Mouse (Mus musculus) embryonic stem cell, embryonic (primary cell): ENCODE measurements around the gene Cep104.

Experiments used
- CTCF ChIA-PET, 4 experiments: fragments of 300-600 bp in 2 of 4; fragments of 350-600 bp in 2 of 4; sonication (Branson Sonifier 250); formaldehyde crosslinking; loops; one replicate each; lab custom pipeline; 2022; ENCODE audit warnings: inconsistent platforms in 2 of 4; lab: Charles Lee
- POLR2A ChIA-PET, 4 experiments: fragments of 300-600 bp in 2 of 4; fragments of 350-600 bp in 2 of 4; sonication (Branson Sonifier 250); formaldehyde crosslinking; loops; one replicate each; lab custom pipeline; 2022; ENCODE audit warnings: antibody characterized with exemption in 4 of 4, inconsistent platforms in 1 of 4; lab: Charles Lee

Gene Cep104

DNA sequence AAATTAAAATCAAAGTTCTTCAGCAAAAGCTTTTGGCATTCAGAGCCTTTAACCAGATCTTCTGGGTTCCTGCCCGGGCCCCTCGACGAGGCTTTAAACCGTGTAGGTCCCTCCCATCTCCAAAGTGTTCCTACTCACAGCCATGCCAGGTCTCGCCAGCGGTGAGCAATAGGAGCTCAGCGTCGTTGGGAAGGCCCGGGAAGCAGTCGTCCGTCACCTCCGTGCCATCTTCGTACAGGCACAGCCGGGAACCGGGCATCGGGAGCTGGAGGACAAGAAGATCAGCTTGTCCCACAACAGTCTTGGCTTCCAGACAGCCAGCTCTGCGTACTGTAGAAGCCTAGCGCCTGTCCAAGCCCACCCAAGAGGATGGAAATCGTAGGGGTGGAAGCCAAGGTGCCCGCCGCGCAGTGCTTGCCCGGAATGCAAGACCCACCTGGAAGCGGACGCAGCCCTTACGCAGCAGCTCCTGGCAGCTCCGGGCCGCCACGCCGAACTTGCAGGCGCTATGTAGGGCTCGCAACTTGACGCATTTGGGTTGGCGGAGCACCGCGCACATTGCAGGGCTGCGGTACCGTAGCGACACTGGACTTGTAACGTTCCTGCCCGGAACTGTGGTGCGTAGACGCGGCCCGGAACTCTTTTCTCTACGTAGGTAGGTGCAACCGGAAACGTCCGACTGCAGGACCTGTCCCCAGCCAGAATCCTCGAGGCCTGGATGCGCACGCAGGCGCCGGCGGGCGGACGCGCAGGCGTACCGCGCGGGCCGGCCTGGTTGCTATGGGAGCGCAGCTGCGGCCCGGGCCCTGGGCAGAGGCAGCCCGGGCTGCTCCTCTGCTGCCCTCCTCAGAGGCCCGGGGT is at the start of gene Cep104, which contains the start of gene Dffb:
Gene Cep104 (plus strand): TSS at position 764 of the 861 bp plus-strand sequence.
Gene Dffb (minus strand): TSS at position 696 of the 861 bp plus-strand sequence.
- CTCF ChIA-PET: no interaction called here

GRCm38 (mm10) chr4:153928772-153929299 is 46.2 kb upstream of the Cep104 start:
- POLR2A ChIA-PET: interaction anchor here in 3 of 4 experiments (0.5 to 1.3 kb wide), 4 partner anchors 14 to 332 kb away, joined by 3 read pairs; no protein-coding TSS in a partner anchor
- CTCF ChIA-PET: no interaction called here

More for the DNA sequence above, at the start of gene Cep104, which contains the start of gene Dffb:
- POLR2A ChIA-PET: interaction anchor here (0.6 to 2.9 kb wide), 13 partner anchors 10 to 120 kb away, joined by 3 to 12 read pairs (median 5); partner anchors contain the start of genes Lrrc47 (in 3 of the 4) and A430005L14Rik (in 2 of the 4)

DNA sequence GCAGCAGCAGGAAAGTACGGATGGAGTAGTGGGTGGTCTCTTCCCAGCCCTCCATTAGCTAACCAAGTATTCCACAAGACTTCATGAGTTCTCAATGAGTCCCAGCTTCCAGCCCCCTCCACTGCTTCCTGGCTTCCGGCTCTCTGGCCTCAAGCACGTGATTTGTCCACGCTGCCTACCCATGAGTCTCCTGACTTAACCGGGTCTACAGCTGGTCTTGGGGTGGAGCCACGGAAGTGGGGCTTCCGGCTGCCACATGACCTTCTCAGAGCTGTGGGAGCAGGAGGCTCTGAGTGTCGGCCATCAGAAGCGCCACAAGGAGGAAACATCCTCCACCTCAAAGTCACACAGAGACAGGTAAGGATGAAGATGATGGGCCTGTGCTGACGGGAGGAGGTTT is 45.6 kb upstream of the Cep104 start:
- ChIA-PET CTCF (no interaction called here), POLR2A (interaction anchor here in 2 of 4 experiments (0.6 to 1.3 kb wide), 2 partner anchors 13 to 317 kb away, joined by 3 read pairs; no protein-coding TSS in a partner anchor)

GRCm38 (mm10) chr4:153929921-153930320 is 45.1 kb upstream of the Cep104 start:
- CTCF ChIA-PET: no interaction called here
- POLR2A ChIA-PET: interaction anchor here in 1 of 4 experiments (1.1 to 1.3 kb wide), 2 partner anchors 12 to 231 kb away, joined by 3 read pairs; partner anchors contain the start of gene Tprgl

DNA sequence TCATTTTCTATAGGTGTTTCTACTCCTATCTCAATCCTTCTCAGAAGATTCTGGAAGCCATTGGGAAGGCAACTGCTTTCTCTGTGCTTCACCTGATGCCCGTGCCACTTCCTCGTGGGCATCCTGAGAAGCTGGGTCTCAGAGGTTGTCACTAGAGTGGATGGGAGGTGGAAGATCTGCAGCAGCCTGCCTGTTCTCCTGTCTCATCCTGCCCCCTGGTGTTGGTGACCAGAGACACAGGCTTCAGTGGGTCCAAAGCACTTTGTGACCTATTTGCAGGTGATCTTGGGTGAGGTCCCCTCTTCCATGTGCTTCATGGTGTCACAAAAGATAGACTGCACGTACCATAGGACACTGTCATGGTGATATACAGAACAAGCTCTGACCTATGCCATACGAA is 31.8 kb upstream of the Cep104 start:
- POLR2A ChIA-PET: interaction anchor here in 1 of 4 experiments (0.6 to 0.7 kb wide), 2 partner anchors 19 to 413 kb away, joined by 3 read pairs; no protein-coding TSS in a partner anchor

DNA sequence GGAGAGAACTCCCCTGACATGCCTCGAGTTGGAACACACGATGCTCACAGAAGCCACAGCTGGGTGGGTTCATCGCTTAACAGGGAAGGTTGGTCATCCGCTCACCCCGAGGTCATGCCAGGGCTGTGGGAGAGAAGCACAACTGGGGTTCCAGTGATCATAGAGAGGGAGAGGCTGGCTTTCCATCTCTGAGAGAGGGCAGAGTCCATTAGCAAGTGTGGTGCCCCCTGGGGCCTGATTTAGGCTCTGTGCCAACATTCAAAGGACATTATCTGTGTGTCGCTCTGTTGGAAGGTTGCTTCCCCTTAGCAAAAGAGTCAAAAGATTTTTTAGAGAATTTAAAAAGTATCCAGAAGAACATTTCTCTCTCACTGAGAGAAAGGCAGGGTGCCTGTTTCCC is 30.7 kb upstream of the Cep104 start:
- ChIA-PET POLR2A (no interaction called here), CTCF (interaction anchor here in 1 of 4 experiments (0.8 kb wide), 1 partner anchor 367 kb away, joined by 18 read pairs; no protein-coding TSS in a partner anchor)

More for the DNA sequence above, 31.8 kb upstream of the Cep104 start:
- CTCF ChIA-PET: interaction anchor here in 1 of 4 experiments (1.2 kb wide), 1 partner anchor 459 kb away, joined by 4 read pairs; no protein-coding TSS in a partner anchor

- POLR2A ChIA-PET: interaction anchor here in 2 of 4 experiments (0.6 kb wide), 3 partner anchors 28 to 400 kb away, joined by 5 read pairs; no protein-coding TSS in a partner anchor
- CTCF ChIA-PET: interaction anchor here in 2 of 4 experiments (0.6 to 0.9 kb wide), 2 partner anchors 38 to 765 kb away, joined by 3 to 7 read pairs; no protein-coding TSS in a partner anchor
These were observed 29.3 kb upstream of the Cep104 start for GRCm38 (mm10) chr4:153945741-153946140.

DNA sequence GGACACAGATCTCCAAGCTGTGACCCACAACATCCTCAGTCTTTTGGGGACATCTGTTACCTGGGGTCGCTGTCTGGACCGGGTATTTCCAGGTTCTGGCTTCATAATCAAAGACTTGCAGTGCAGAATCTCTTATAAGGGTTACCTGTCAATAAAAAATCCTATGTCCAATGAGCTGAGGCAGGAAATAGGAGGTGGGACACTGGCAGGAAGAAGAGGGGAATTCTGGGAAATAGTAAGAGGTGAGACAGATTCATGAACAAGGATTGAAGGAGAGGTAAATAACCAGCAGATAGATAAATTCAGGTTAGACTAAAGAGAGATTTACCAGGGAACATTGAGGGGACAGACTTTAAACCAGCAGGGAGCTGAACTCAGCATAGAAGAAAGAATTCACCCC is 24.6 kb upstream of the Cep104 start:
- POLR2A ChIA-PET: interaction anchor here in 1 of 4 experiments (1.2 kb wide), 1 partner anchor 69 kb away, joined by 3 read pairs; no protein-coding TSS in a partner anchor

DNA sequence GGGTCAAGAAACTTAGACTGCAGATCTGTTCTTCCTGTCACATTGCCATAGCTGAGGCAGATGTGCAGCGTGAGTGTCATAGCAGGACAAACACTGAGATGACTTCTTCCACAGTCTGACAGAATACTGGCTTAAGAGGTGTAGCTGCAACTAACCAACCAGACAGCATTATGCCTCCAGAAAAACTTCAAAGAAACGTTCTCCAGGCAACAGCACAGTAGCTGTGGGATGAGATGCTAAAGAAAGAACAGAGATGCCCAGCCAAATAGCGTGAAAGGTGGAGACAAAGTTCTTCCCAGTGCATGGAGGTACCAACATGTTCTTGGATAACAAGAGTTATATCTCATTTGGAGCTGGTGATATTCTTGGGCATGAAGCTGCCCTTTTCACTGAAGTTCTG is 23.8 kb upstream of the Cep104 start:
- CTCF ChIA-PET: no interaction called here
- POLR2A ChIA-PET: interaction anchor here in 1 of 4 experiments (1.4 kb wide), 1 partner anchor 61 kb away, joined by 4 read pairs; no protein-coding TSS in a partner anchor

More for the DNA sequence above, 24.6 kb upstream of the Cep104 start:
- CTCF ChIA-PET: no interaction called here

DNA sequence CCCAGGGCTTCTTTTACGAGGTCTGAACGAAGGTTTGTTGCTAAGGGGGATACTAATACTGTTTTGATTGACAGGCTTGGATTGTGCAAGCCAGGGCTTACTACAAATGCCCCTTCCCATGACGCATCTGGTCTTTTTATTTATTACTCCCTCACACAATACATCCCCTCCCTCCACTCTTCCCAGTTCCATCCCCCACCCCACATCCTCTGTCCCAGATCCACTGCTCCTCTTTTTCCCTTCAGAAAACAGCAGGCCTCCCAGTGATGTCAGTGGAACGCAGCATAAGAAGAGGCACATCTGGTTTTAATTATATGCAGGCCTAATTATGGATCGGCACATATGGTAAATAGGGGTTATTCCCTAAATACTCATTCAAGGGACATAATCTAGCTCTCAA is 23.3 kb upstream of the Cep104 start:
- ChIA-PET CTCF (no interaction called here), POLR2A (interaction anchor here in 1 of 4 experiments (1.4 kb wide), 1 partner anchor 60 kb away, joined by 4 read pairs; no protein-coding TSS in a partner anchor)

GRCm38 (mm10) chr4:153955651-153956050 is 19.3 kb upstream of the Cep104 start:
- CTCF ChIA-PET: no interaction called here
- POLR2A ChIA-PET: no interaction called here

GRCm38 (mm10) chr4:153956569-153957405 is 18.2 kb upstream of the Cep104 start, which contains the start of gene A430005L14Rik:
TSS of gene A430005L14Rik (plus strand) at chr4:153957237.
- ChIA-PET CTCF (interaction anchor here in 1 of 4 experiments (1.5 kb wide), 1 partner anchor 114 kb away, joined by 3 read pairs; no protein-coding TSS in a partner anchor), POLR2A (interaction anchor here (0.7 to 4.9 kb wide), 15 partner anchors 14 to 341 kb away, joined by 3 to 14 read pairs (median 3); partner anchors contain the start of genes Cep104 (in 2 of the 4), Dffb (in 2 of the 4) and Lrrc47 (in 2 of the 4))

DNA sequence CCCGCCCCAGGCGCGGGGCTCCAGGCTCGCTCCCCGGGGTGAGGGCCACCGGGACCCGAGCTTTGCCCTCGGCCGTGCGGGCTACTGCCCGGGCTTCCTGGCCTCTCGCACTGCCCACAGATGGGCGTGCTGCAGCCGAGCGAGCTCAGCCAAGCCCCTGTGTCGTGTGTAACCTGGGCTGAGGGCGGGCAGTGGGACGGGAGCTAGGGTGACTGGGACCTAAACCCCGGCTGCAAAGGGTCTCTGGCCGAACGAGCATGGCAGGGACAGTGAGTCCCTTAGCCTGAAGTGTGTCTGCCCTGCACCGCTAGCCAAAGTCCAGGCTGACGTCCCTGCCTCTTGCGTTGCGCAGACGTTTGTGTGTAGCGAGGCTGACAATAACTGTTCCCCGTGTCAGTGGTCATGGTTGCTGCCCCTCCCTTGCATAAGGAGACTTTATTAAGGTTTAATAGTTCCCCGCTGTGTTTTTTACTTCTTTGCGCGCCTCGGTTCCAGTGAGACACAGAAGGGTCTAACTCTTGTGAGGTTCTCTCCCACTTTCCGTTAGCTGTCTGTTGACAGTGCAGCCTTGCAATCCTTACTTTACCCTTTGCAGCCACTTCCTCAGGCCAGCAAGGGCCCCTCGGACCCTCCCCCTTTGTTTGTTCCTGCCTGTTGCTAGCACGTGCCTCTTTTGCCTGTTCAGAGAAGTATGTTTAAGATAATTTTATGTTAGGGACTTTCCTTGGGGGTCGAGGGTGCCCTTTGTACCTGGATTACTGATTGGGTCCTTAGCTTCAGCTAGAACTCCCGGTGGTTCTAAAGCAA is 17.3 kb upstream of the Cep104 start:
- POLR2A ChIA-PET: interaction anchor here (0.6 to 4.9 kb wide), 15 partner anchors 12 to 540 kb away, joined by 3 to 14 read pairs (median 4); partner anchors contain the start of genes Lrrc47 (in 2 of the 4), Cep104 (in 1 of the 4) and Dffb (in 1 of the 4)
- CTCF ChIA-PET: interaction anchor here in 2 of 4 experiments (0.5 to 1.5 kb wide), 2 partner anchors 113 to 1165 kb away, joined by 3 read pairs; no protein-coding TSS in a partner anchor

- POLR2A ChIA-PET: interaction anchor here in 2 of 4 experiments (1.5 to 2.5 kb wide), 3 partner anchors 11 to 12 kb away, joined by 4 to 8 read pairs (median 6); partner anchors contain the start of genes Cep104 (in 1 of the 2) and Dffb (in 1 of the 2)
- CTCF ChIA-PET: no interaction called here
These were observed 12.4 kb upstream of the Cep104 start for GRCm38 (mm10) chr4:153962631-153963030.

- POLR2A ChIA-PET: no interaction called here
These were observed 8.3 kb upstream of the Cep104 start for GRCm38 (mm10) chr4:153966651-153967050.

DNA sequence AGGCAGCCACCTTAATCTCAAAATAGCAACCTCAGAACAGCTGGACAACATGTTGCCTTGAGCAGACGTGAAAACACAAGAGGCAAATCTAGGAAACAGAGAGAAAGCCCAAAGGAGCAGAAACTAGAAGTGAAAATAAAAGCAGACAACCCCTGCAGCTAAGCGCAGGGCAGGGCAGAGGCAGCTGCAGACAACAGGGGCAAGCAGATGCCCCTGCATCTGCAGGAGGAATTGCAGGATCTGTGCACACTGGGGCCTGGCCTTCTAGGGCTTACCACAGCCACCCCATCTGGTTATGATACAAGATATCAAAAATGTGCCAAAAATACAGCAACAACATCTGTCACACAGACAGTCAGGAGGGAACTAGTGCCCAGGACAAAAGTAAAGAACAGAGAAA is 7.4 kb upstream of the Cep104 start:
- CTCF ChIA-PET: interaction anchor here in 2 of 4 experiments (0.6 to 0.7 kb wide), 2 partner anchors 758 to 1626 kb away, joined by 3 to 6 read pairs; no protein-coding TSS in a partner anchor
- POLR2A ChIA-PET: no interaction called here

More at GRCm38 (mm10) chr4:153966651-153967050, 8.3 kb upstream of the Cep104 start:
- CTCF ChIA-PET: no interaction called here
